Mouse (Mus musculus) cortical plate, adult 2 months (tissue): ENCODE measurements at regions not wholly inside any gene's neighbourhood (a gene's known extent, or its start where the extent isn't known, plus 50 kb on each side); places are given as distances from the start of the nearest gene placed in this dataset.

Source experiments
- CTCF ChIP-seq: fragments of 200-500 bp; IDR thresholded peaks from 2 replicates; pipeline ENCODE4 v1.5.1; 2011; ENCODE audit warnings: mild to moderate bottlenecking, control low read depth, low read length; ENCODE audit not compliant: insufficient read depth; ENCODE audit errors: extremely low read depth
- POLR2A ChIP-seq: fragments of 200-500 bp; IDR thresholded peaks from 2 replicates; pipeline ENCODE4 v1.6.1; 2011; ENCODE audit warnings: mild to moderate bottlenecking, low read length, control low read depth; ENCODE audit not compliant: insufficient read depth; ENCODE audit errors: extremely low read depth

- TF ChIP-seq CTCF (no peak), POLR2A (no peak)
These were observed 371.3 kb upstream of the Maf start for GRCm38 (mm10) chr8:116078849-116079407.
